Comparison of ENCODE assay signal across 14 mouse cellular contexts in the genomic region with DNA sequence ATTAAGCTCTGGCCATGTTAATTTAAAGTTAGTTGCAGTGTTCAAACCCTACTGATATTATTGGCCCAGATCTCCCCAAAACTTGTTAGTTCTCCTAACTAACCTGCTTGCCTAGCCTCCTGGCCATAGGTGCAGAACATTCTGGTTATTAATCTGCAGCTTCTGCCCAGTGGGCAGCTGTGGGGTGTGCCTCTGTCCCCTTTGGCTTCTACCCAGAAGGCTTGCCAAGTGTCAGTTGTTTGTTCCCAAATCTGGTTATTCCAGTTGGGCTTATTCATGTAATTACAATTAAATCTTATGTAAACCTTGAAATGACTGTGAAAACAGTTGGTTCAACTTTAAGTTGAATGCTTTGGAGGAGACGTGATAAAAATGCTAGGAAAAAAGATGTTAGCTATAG. TPM values are rescaled to one million over a fixed set of nuclear protein-coding genes. Genes with fewer than 3 reads are reported as not detected.
DNase-seq lines count a peak whose midpoint lies in the region; ATAC-seq and TF ChIP-seq lines count a peak whose summit lies in the region.
"Had no signal": no experiment of that assay in that cellular context is flagged by ENCODE, and none has a peak within 500 bp of the region (broad histone marks: within the 10 kb centered on the region; RNA-seq: fewer than 3 reads in every experiment).

No protein-coding gene starts in this region.

- no peak for TF ChIP-seq EP300 in stomach, postnatal 0 days (optimal IDR thresholded peaks at IDR 0.05)

- no peak for TF ChIP-seq CTCF in lung, adult 2 months (IDR thresholded peaks at IDR 0.05; ENCODE audit: insufficient read depth, low read length)
- TF ChIP-seq CTCF in stomach, postnatal 0 days (IDR thresholded peaks at IDR 0.05; ENCODE audit: low read depth), result no peak

- 44% methylated on average over 1 of the region's 1 CpGs for WGBS in lung, adult 2 months
- WGBS in stomach, postnatal 0 days, result 27% methylated on average over 1 of the region's 1 CpGs
- WGBS in hindbrain, embryonic 13.5 days, result 74% methylated on average over 1 of the region's 1 CpGs

- no peak for ATAC-seq in stomach, postnatal 0 days (ENCODE audit: low FRiP score, low TSS enrichment)
- no peak for ATAC-seq in hindbrain, embryonic 13.5 days (ENCODE audit: low FRiP score)
- ATAC-seq: activated CD4-positive, CD25-positive, alpha-beta regulatory T cell, adult 4 months; inflammation-experienced regulatory T-cells, adult 6 months had no signal

- no peak overlapping the region for H3K4me2 ChIP-seq in stomach, postnatal 0 days (replicated peaks; ENCODE audit: low read depth)
- H3K4me2 ChIP-seq in hindbrain, embryonic 13.5 days, result no peak overlapping the region
- H3K4me2 ChIP-seq: limb, embryonic 12.5 days had no signal

- H3K4me3 ChIP-seq in lung, adult 2 months (replicated peaks; ENCODE audit: extremely low read depth, low read depth, low read length), result no peak overlapping the region
- no peak overlapping the region for H3K4me3 ChIP-seq in stomach, postnatal 0 days (ENCODE audit: low read depth, low read length)
- no peak overlapping the region for H3K4me3 ChIP-seq in hindbrain, embryonic 13.5 days
- H3K4me3 ChIP-seq: limb, embryonic 12.5 days had no signal

- H3K9me3 ChIP-seq in stomach, postnatal 0 days (ENCODE audit: control insufficient read depth, low read length), result no peaks in the 10 kb centered on the region
- no peaks in the 10 kb centered on the region for H3K9me3 ChIP-seq in hindbrain, embryonic 13.5 days
- H3K9me3 ChIP-seq: G1E; limb, embryonic 12.5 days had no signal

- H3K27ac ChIP-seq in stomach, postnatal 0 days (replicated peaks), result no peak overlapping the region
- no peak overlapping the region for H3K27ac ChIP-seq in hindbrain, embryonic 13.5 days
- H3K27ac ChIP-seq: limb, embryonic 12.5 days; macrophage had no signal

- H3K9ac ChIP-seq in stomach, postnatal 0 days (ENCODE audit: low read length), result no peak overlapping the region
- H3K9ac ChIP-seq in hindbrain, embryonic 13.5 days, result no peak overlapping the region
- H3K9ac ChIP-seq: limb, embryonic 12.5 days had no signal

- H3K36me3 ChIP-seq in stomach, postnatal 0 days (ENCODE audit: control insufficient read depth, insufficient read depth, low read length), result no peaks in the 10 kb centered on the region
- H3K36me3 ChIP-seq in hindbrain, embryonic 13.5 days, result no peaks in the 10 kb centered on the region
- H3K36me3 ChIP-seq: limb, embryonic 12.5 days had no signal

- no peaks in the 10 kb centered on the region for H3K27me3 ChIP-seq in stomach, postnatal 0 days (ENCODE audit: control insufficient read depth, insufficient read depth, low read length)
- no peaks in the 10 kb centered on the region for H3K27me3 ChIP-seq in hindbrain, embryonic 13.5 days
- H3K27me3 ChIP-seq: limb, embryonic 12.5 days had no signal

- DNase-seq in adrenal gland, postnatal 14 days, result peak; percentile 40
- DNase-seq in adrenal gland, postnatal 25 days, result no peak
- peak; percentile 13 for DNase-seq in ovary, postnatal 36 days (ENCODE audit: low spot score)
- no peak for DNase-seq in ovary, postnatal 10 days (ENCODE audit: low spot score)
- DNase-seq in lung, adult 2 months, result peak; percentile 30
- peak; percentile 75 for DNase-seq in stomach, postnatal 0 days (ENCODE audit: low spot score)
- DNase-seq in frontal cortex, postnatal 25 days (ENCODE audit: low spot score in 2 of 2), result no peak
- DNase-seq: right cerebral cortex, postnatal 4 days had no signal

- H3K4me1 ChIP-seq in lung, adult 2 months (ENCODE audit: control insufficient read depth, insufficient read depth, low read length), result peaks cover 26% of the 10 kb centered on the region
- no peaks in the 10 kb centered on the region for H3K4me1 ChIP-seq in stomach, postnatal 0 days (replicated peaks; ENCODE audit: control insufficient read depth, insufficient read depth)
- H3K4me1 ChIP-seq in hindbrain, embryonic 13.5 days (replicated peaks), result peaks cover 29% of the 10 kb centered on the region

- no peak for TF ChIP-seq POLR2A in lung, adult 2 months (IDR thresholded peaks at IDR 0.05; ENCODE audit: borderline replicate concordance, extremely low read depth, low read depth, low read length)

RNA-seq across cellular contexts. Expression of gene Jarid2, which starts 8.0 kb away (rescaled TPM):
- 51.0 and 53.6 TPM in 2 replicates for total RNA-seq in adrenal gland, postnatal 14 days (2021)
- 55.7 and 58.0 TPM in 2 replicates for total RNA-seq in adrenal gland, postnatal 25 days (2021)
- 7.5 and 9.6 TPM in 2 replicates for polyA plus RNA-seq in lung, adult 2 months (2012; rRNA removed)
- 8.0 and 8.3 TPM in 2 replicates for polyA plus RNA-seq in stomach, postnatal 0 days (2015; fragmentation: Nextera tagmentation; extraction: Ambion mirVana)
- 58.7 and 60.9 TPM in 2 replicates for polyA plus RNA-seq in hindbrain, embryonic 13.5 days (2015; fragmentation: Nextera tagmentation; extraction: Ambion mirVana)

Comparison
In these comparisons a context has a peak if more than half of its experiments do, and no peak if none do; other contexts are left out.
1. DNase-seq: peak in adrenal gland, postnatal 14 days (single experiment), ovary, postnatal 36 days (single experiment), lung, adult 2 months (single experiment) and stomach, postnatal 0 days (single experiment); none in adrenal gland, postnatal 25 days (single experiment), ovary, postnatal 10 days (single experiment) and frontal cortex, postnatal 25 days (0 of 2).